Mouse (Mus musculus) liver, embryonic 12.5 days (tissue): ENCODE data around the gene Abtb2. TPM values are rescaled to one million over a fixed set of nuclear protein-coding genes. Genes with fewer than 3 reads are reported as not detected.
A peak's percentile ranks its signal among the peaks of the same experiment; 100 is the strongest.

Experiments used
- ATAC-seq: fragments of 200-750 bp; cut with Nextera tagmentation; 2 replicates; pipeline ENCODE4 v1.8.0; 2017; ENCODE audit warnings: moderate number of reproducible peaks, mild to moderate bottlenecking, moderate library complexity
- H3K27ac ChIP-seq: fragments of 300-500 bp; sonication (generic); 2 replicates; pipeline ENCODE4 v1.5.1; 2016; ENCODE audit warnings: mild to moderate bottlenecking
- H3K27me3 ChIP-seq: fragments of 300-500 bp; sonication (generic); replicated peaks from 2 replicates; pipeline ENCODE4 v1.6.1; 2016; ENCODE audit warnings: mild to moderate bottlenecking, moderate library complexity
- H3K36me3 ChIP-seq: fragments of 300-500 bp; sonication (generic); 2 replicates; pipeline ENCODE4 v1.6.1; 2016; ENCODE audit warnings: mild to moderate bottlenecking, moderate library complexity
- H3K4me1 ChIP-seq: fragments of 300-500 bp; sonication (generic); 2 replicates; pipeline ENCODE4 v1.6.1; 2016
- H3K4me2 ChIP-seq: fragments of 300-500 bp; sonication (generic); 2 replicates; pipeline ENCODE4 v1.6.1; 2016; ENCODE audit warnings: mild to moderate bottlenecking, moderate library complexity
- H3K4me3 ChIP-seq: fragments of 300-500 bp; sonication (generic); 2 replicates; pipeline ENCODE4 v1.5.1; 2016; ENCODE audit warnings: mild to moderate bottlenecking, moderate library complexity
- H3K9ac ChIP-seq: fragments of 300-500 bp; sonication (generic); 2 replicates; pipeline ENCODE4 v1.6.1; 2016; ENCODE audit warnings: mild to moderate bottlenecking, moderate library complexity
- H3K9me3 ChIP-seq: fragments of 300-500 bp; sonication (generic); replicated peaks from 2 replicates; pipeline ENCODE4 v1.6.1; 2016; ENCODE audit warnings: mild to moderate bottlenecking, moderate library complexity
- WGBS: fragments of 180-500 bp; shearing (Covaris S2); methylation state at CpG from one replicate; pipeline ENCODE4 v1.1.7; 2016; ENCODE audit not compliant: insufficient replicate concordance; 5-methylcytosine and 5-hydroxymethylcytosine counted together
- polyA plus RNA-seq: library from polyadenylated mRNA; unstranded; fragments of >200 nt; fragmentation: Nextera tagmentation; extraction: Ambion mirVana; gene quantifications from 2 replicates; pipeline ENCODE4 v1.2.1, GENCODE M21; 2016

The Abtb2 gene
- polyA plus RNA-seq, 1 experiment from 2014 or later = 4.1 TPM

GRCm38 (mm10) chr2:103650314-103650879 lies 84.3 kb downstream of the Abtb2 start:
- H3K36me3 ChIP-seq = no peaks in the 10 kb centered on the region
- no peaks in the 10 kb centered on the region for H3K9me3 ChIP-seq
- H3K4me3 ChIP-seq = no peak overlapping the region
- H3K27ac ChIP-seq = no peak overlapping the region
- WGBS = 68% methylated on average over 2 of the region's 2 CpGs
- no peak overlapping the region for H3K9ac ChIP-seq
- ATAC-seq = no peak
- no peaks in the 10 kb centered on the region; the same call in 1 of the 2 replicates for H3K4me1 ChIP-seq
- 0 out of 2 replicates have a peak, but pooled peaks cover 5% of the 10 kb centered on the region for H3K27me3 ChIP-seq
- H3K4me2 ChIP-seq = no peak overlapping the region

- 52% methylated on average over 4 of the region's 4 CpGs for WGBS
- Histone ChIP-seq H3K27ac (no peak overlapping the region), H3K4me3 (no peak overlapping the region), H3K9me3 (no peaks in the 10 kb centered on the region), H3K36me3 (no peaks in the 10 kb centered on the region), H3K9ac (no peak overlapping the region), H3K27me3 (no peaks in the 10 kb centered on the region), H3K4me1 (peaks cover 8% of the 10 kb centered on the region; the same call in 1 of the 2 replicates), H3K4me2 (no peak overlapping the region)
- no peak for ATAC-seq
Measured at GRCm38 (mm10) chr2:103652121-103652520, 86.0 kb downstream of the Abtb2 start.

GRCm38 (mm10) chr2:103655037-103655436 lies 88.9 kb downstream of the Abtb2 start:
- H3K9me3 ChIP-seq = no peaks in the 10 kb centered on the region
- H3K9ac ChIP-seq = no peak overlapping the region
- no peak overlapping the region for H3K4me3 ChIP-seq
- no peak for ATAC-seq
- WGBS = 81% methylated on average over 1 of the region's 1 CpGs
- no peaks in the 10 kb centered on the region for H3K36me3 ChIP-seq
- no peak overlapping the region for H3K4me2 ChIP-seq
- H3K27me3 ChIP-seq = 0 out of 2 replicates have a peak, but pooled peaks cover 10% of the 10 kb centered on the region
- H3K27ac ChIP-seq = no peak overlapping the region
- peaks cover 13% of the 10 kb centered on the region; the same call in 1 of the 2 replicates for H3K4me1 ChIP-seq

- Histone ChIP-seq H3K36me3 (no peaks in the 10 kb centered on the region), H3K4me2 (no peak overlapping the region), H3K9me3 (no peaks in the 10 kb centered on the region), H3K4me3 (no peak overlapping the region), H3K4me1 (peaks cover 15% of the 10 kb centered on the region; the same call in 1 of the 2 replicates), H3K27me3 (peaks cover 12% of the 10 kb centered on the region; the same call in 1 of the 2 replicates), H3K27ac (no peak overlapping the region), H3K9ac (no peak overlapping the region)
- no peak for ATAC-seq
Measured at GRCm38 (mm10) chr2:103656028-103656427, 89.9 kb downstream of the Abtb2 start.

GRCm38 (mm10) chr2:103659167-103659566 lies 93.1 kb downstream of the Abtb2 start:
- 63% methylated on average over 4 of the region's 4 CpGs for WGBS
- peaks cover 15% of the 10 kb centered on the region; the same call in 1 of the 2 replicates for H3K4me1 ChIP-seq
- no peak overlapping the region for H3K4me2 ChIP-seq
- H3K36me3 ChIP-seq = no peaks in the 10 kb centered on the region
- no peak for ATAC-seq
- peaks cover 12% of the 10 kb centered on the region; the same call in 1 of the 2 replicates for H3K27me3 ChIP-seq
- no peaks in the 10 kb centered on the region for H3K9me3 ChIP-seq
- no peak overlapping the region for H3K9ac ChIP-seq
- H3K4me3 ChIP-seq = no peak overlapping the region
- H3K27ac ChIP-seq = no peak overlapping the region

- no peak overlapping the region for H3K27ac ChIP-seq
- no peak for ATAC-seq
- H3K27me3 ChIP-seq = peaks cover 12% of the 10 kb centered on the region; the same call in 1 of the 2 replicates
- H3K9ac ChIP-seq = no peak overlapping the region
- no peak overlapping the region for H3K4me3 ChIP-seq
- 44% methylated on average over 15 of the region's 15 CpGs for WGBS
- H3K36me3 ChIP-seq = no peaks in the 10 kb centered on the region
- H3K4me1 ChIP-seq = peaks cover 15% of the 10 kb centered on the region; the same call in 1 of the 2 replicates
- no peak overlapping the region for H3K4me2 ChIP-seq
- H3K9me3 ChIP-seq = no peaks in the 10 kb centered on the region
Measured at GRCm38 (mm10) chr2:103659648-103660556, 93.8 kb downstream of the Abtb2 start.

GRCm38 (mm10) chr2:103661696-103662095 lies 95.6 kb downstream of the Abtb2 start:
- no peak overlapping the region for H3K9ac ChIP-seq
- no peaks in the 10 kb centered on the region for H3K9me3 ChIP-seq
- no peak overlapping the region for H3K4me3 ChIP-seq
- 7% methylated on average over 1 of the region's 1 CpGs for WGBS
- H3K36me3 ChIP-seq = no peaks in the 10 kb centered on the region
- H3K27ac ChIP-seq = no peak overlapping the region
- H3K4me2 ChIP-seq = no peak overlapping the region
- H3K4me1 ChIP-seq = peaks cover 7% of the 10 kb centered on the region; the same call in 1 of the 2 replicates
- ATAC-seq = no peak
- H3K27me3 ChIP-seq = peaks cover 12% of the 10 kb centered on the region; the same call in 1 of the 2 replicates

- WGBS = 39% methylated on average over 4 of the region's 4 CpGs
- Histone ChIP-seq H3K27me3 (peaks cover 12% of the 10 kb centered on the region; the same call in 1 of the 2 replicates), H3K4me1 (peaks cover 7% of the 10 kb centered on the region; the same call in 1 of the 2 replicates), H3K4me2 (no peak overlapping the region), H3K4me3 (no peak overlapping the region), H3K9ac (no peak overlapping the region), H3K9me3 (no peaks in the 10 kb centered on the region), H3K36me3 (no peaks in the 10 kb centered on the region), H3K27ac (no peak overlapping the region)
- ATAC-seq = no peak
Measured at GRCm38 (mm10) chr2:103662121-103662520, 96.0 kb downstream of the Abtb2 start.

GRCm38 (mm10) chr2:103664341-103664740 lies 98.2 kb downstream of the Abtb2 start:
- Histone ChIP-seq H3K9ac (no peak overlapping the region), H3K9me3 (no peaks in the 10 kb centered on the region), H3K4me1 (peaks cover 17% of the 10 kb centered on the region), H3K4me2 (no peak overlapping the region), H3K36me3 (no peaks in the 10 kb centered on the region), H3K4me3 (no peak overlapping the region), H3K27me3 (peaks cover 7% of the 10 kb centered on the region; the same call in 1 of the 2 replicates), H3K27ac (no peak overlapping the region)
- WGBS = 59% methylated on average over 6 of the region's 6 CpGs
- no peak for ATAC-seq

GRCm38 (mm10) chr2:103667962-103668815 lies 102.1 kb downstream of the Abtb2 start:
- no peaks in the 10 kb centered on the region for H3K36me3 ChIP-seq
- no peak overlapping the region for H3K9ac ChIP-seq
- 69% methylated on average over 8 of the region's 8 CpGs for WGBS
- ATAC-seq = 0 out of 2 replicates have a peak, but pooled peaks have one; percentile 15
- no peak overlapping the region for H3K4me3 ChIP-seq
- H3K27me3 ChIP-seq = no peaks in the 10 kb centered on the region
- H3K4me2 ChIP-seq = no peak overlapping the region
- H3K4me1 ChIP-seq = peaks cover 10% of the 10 kb centered on the region; the same call in 1 of the 2 replicates
- H3K9me3 ChIP-seq = no peaks in the 10 kb centered on the region
- no peak overlapping the region for H3K27ac ChIP-seq

- Histone ChIP-seq H3K36me3 (no peaks in the 10 kb centered on the region), H3K4me1 (peaks cover 10% of the 10 kb centered on the region; the same call in 1 of the 2 replicates), H3K4me2 (no peak overlapping the region), H3K9me3 (no peaks in the 10 kb centered on the region), H3K9ac (no peak overlapping the region), H3K4me3 (no peak overlapping the region), H3K27ac (no peak overlapping the region), H3K27me3 (no peaks in the 10 kb centered on the region)
- ATAC-seq = no peak
- 76% methylated on average over 8 of the region's 8 CpGs for WGBS
Measured at GRCm38 (mm10) chr2:103668939-103669338, 102.8 kb downstream of the Abtb2 start.
